Mouse (Mus musculus) myocyte (in vitro differentiated cells): ENCODE measurements around the gene Fbxl19.

ENCODE experiments used
- CEBPB ChIP-seq: IDR thresholded peaks from 2 replicates; pipeline ENCODE4 v1.6.1; 2011; ENCODE audit warnings: mild to moderate bottlenecking, moderate library complexity; ENCODE audit not compliant: poor library complexity, insufficient read depth, severe bottlenecking
- E2F4 ChIP-seq: IDR thresholded peaks from one replicate; pipeline ENCODE4 v1.6.1; 2011; ENCODE audit warnings: mild to moderate bottlenecking, control low read depth, moderate library complexity; ENCODE audit not compliant: insufficient read depth
- MAX ChIP-seq: IDR thresholded peaks from one replicate; pipeline ENCODE4 v1.6.1; 2011; ENCODE audit warnings: low read depth, mild to moderate bottlenecking, control low read depth
- MYOD1 ChIP-seq, 3 experiments: IDR thresholded peaks; one replicate each; pipeline ENCODE4 v1.6.1; 2011; ENCODE audit warnings: control low read depth in 2 of 3, low read depth in 2 of 3, mild to moderate bottlenecking in 2 of 3, moderate library complexity in 1 of 3; ENCODE audit not compliant: insufficient read length in 2 of 3, control insufficient read depth in 1 of 3
- MYOG ChIP-seq, 3 experiments: IDR thresholded peaks; one replicate each; pipeline ENCODE4 v1.6.1; 2011; ENCODE audit warnings: control low read depth in 2 of 3, low read depth in 2 of 3, mild to moderate bottlenecking in 2 of 3; ENCODE audit not compliant: insufficient read length in 2 of 3, control insufficient read depth in 1 of 3, insufficient read depth in 1 of 3
- POLR2A ChIP-seq: IDR thresholded peaks from one replicate; pipeline ENCODE4 v1.6.1; 2011; ENCODE audit warnings: low read depth, mild to moderate bottlenecking, control low read depth, moderate library complexity; ENCODE audit not compliant: insufficient read length
- POLR2AphosphoS2 ChIP-seq: IDR thresholded peaks from one replicate; pipeline ENCODE4 v1.6.1; 2011; ENCODE audit warnings: low read depth, control low read depth; ENCODE audit not compliant: insufficient read length
- REST ChIP-seq: IDR thresholded peaks from one replicate; pipeline ENCODE4 v1.6.1; 2011; ENCODE audit warnings: mild to moderate bottlenecking, control low read depth, moderate library complexity; ENCODE audit not compliant: insufficient read depth, insufficient read length
- SRF ChIP-seq: IDR thresholded peaks from one replicate; pipeline ENCODE4 v1.6.1; 2011; ENCODE audit warnings: low read depth; ENCODE audit not compliant: control insufficient read depth, insufficient read length
- TCF12 ChIP-seq: IDR thresholded peaks from one replicate; pipeline ENCODE4 v1.6.1; 2011; ENCODE audit warnings: mild to moderate bottlenecking, control low read depth; ENCODE audit not compliant: poor library complexity, insufficient read depth, severe bottlenecking
- TCF3 ChIP-seq: IDR thresholded peaks from one replicate; pipeline ENCODE4 v1.6.1; 2011; ENCODE audit warnings: low read depth, control low read depth; ENCODE audit not compliant: insufficient read length
- USF1 ChIP-seq: IDR thresholded peaks from one replicate; pipeline ENCODE4 v1.6.1; 2011; ENCODE audit warnings: low read depth, mild to moderate bottlenecking, control low read depth, moderate library complexity

DNA sequence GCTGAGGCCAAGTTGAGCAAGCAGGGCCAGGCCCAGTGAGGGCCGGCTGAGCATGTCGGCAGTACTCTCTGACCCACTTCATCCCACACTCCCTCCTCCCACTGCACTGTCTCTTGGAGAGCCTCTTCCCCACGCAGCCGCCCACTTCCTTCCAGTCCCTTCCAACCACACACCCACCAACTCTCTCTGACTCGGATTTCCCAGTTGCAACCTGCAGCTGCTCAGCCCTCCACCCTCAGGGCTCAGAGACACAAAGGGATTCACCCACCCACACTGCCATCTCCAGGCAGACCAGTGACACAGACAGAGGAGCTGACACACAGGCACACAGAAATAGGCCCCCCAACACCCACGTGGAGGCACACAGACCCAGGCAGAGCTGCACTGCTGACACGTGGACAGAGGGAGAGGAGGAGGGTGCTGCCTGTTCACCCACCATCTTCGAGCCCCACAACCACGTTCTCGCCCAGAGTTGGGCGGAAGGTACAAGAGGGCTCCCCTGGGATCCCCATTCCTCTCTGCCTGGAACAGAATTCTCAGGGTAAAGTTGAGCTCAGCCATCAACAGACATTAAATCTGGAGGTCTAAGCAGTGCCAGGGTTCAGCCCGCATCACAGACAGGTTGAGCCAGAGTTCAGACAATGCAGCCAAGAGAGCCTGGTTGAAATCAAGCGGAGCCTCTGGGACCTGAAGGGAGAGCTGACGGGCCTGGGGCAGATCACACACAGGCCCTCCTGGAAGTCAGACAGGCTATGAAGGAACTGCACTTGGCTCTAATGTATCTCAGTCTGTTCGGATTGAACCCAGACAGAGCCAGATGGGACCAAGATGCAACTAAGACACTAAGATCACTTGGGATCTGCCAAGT is 71.8 kb downstream of the Fbxl19 start:
- no peak for TF ChIP-seq POLR2A
- no peak for TF ChIP-seq MAX
- no peak for TF ChIP-seq TCF12
- TF ChIP-seq CEBPB: no peak
- no peak for TF ChIP-seq POLR2AphosphoS2
- TF ChIP-seq E2F4: no peak
- no peak for TF ChIP-seq USF1
- TF ChIP-seq TCF3: no peak
- TF ChIP-seq SRF: no peak
- TF ChIP-seq MYOG (IDR thresholded peaks at IDR 0.05; ENCODE audit: control insufficient read depth in 1 of 3, insufficient read depth in 1 of 3, insufficient read length in 2 of 3, low read depth in 2 of 3): peak in 2 of 3 experiments; percentile 36 to 82
- TF ChIP-seq MYOD1 (IDR thresholded peaks at IDR 0.05; ENCODE audit: control insufficient read depth in 1 of 3, insufficient read length in 2 of 3, low read depth in 2 of 3): peak in 2 of 3 experiments; percentile 60 to 80
- TF ChIP-seq REST: no peak
